Mouse (Mus musculus) forelimb bud, embryonic 11.5 days (tissue): ENCODE results near the gene Fbln7.

Experiments
- DNase-seq: peaks from one replicate; pipeline ENCODE4 v3.0.0-alpha.2; 2012; ENCODE audit warnings: low read depth, low spot score

Fbln7 gene

GRCm38 (mm10) chr2:128872256-128872655, 9.5 kb downstream of the Fbln7 start:
- no peak for DNase-seq

- DNase-seq, result no peak
Observed at GRCm38 (mm10) chr2:128875526-128875925, 12.7 kb downstream of the Fbln7 start.

GRCm38 (mm10) chr2:128881236-128881635, 18.5 kb downstream of the Fbln7 start:
- DNase-seq, result no peak

GRCm38 (mm10) chr2:128885225-128885811, 22.5 kb downstream of the Fbln7 start:
- DNase-seq, result no peak

GRCm38 (mm10) chr2:128887866-128888550, 25.2 kb downstream of the Fbln7 start:
- DNase-seq, result no peak

- no peak for DNase-seq
Observed at GRCm38 (mm10) chr2:128890661-128891335, 28.0 kb downstream of the Fbln7 start.

GRCm38 (mm10) chr2:128892180-128892721, 29.5 kb downstream of the Fbln7 start:
- peak; percentile 35 for DNase-seq

- DNase-seq, result no peak
Observed at GRCm38 (mm10) chr2:128902843-128903242, 40.1 kb downstream of the Fbln7 start.

- DNase-seq, result no peak
Observed at GRCm38 (mm10) chr2:128903661-128904060, 40.9 kb downstream of the Fbln7 start.

GRCm38 (mm10) chr2:128914978-128915377, 52.2 kb downstream of the Fbln7 start:
- DNase-seq, result no peak

GRCm38 (mm10) chr2:128916528-128916927, 53.7 kb downstream of the Fbln7 start:
- no peak for DNase-seq

- DNase-seq, result no peak
Observed at GRCm38 (mm10) chr2:128924799-128925198, 62.0 kb downstream of the Fbln7 start.

- DNase-seq, result no peak
Observed at GRCm38 (mm10) chr2:128928446-128928845, 65.7 kb downstream of the Fbln7 start.

GRCm38 (mm10) chr2:128930704-128931103, 67.9 kb downstream of the Fbln7 start:
- no peak for DNase-seq

- DNase-seq, result no peak
Observed at GRCm38 (mm10) chr2:128936256-128936655, 73.5 kb downstream of the Fbln7 start.

- DNase-seq, result peak; percentile 98
Observed at GRCm38 (mm10) chr2:128943538-128944528, 81.1 kb downstream of the Fbln7 start, which contains the start of gene Zc3h8. Zc3h8 (minus strand) TSS chr2:128944077.
